Mouse (Mus musculus) layer of hippocampus, postnatal 10 days (tissue): ENCODE results near the gene Plk5. TPM values are rescaled to one million over a fixed set of nuclear protein-coding genes. Genes with fewer than 3 reads are reported as not detected.
A peak's percentile ranks its signal among the peaks of the same experiment; 100 is the strongest.

Experiments used
- DNase-seq, 2 experiments: peaks; one replicate each; pipeline ENCODE4 v3.0.0; 2021; ENCODE audit warnings: low spot score in 2 of 2
- long read RNA-seq: library from polyadenylated mRNA; stranded (forward); transcript quantifications from one replicate; pipeline ENCODE4 v2.0.0, GENCODE M21; 2023
- total RNA-seq, 2 experiments: library from RNA; stranded (reverse); gene quantifications; 2 replicates each; pipeline ENCODE4 v1.2.3; 2021

Plk5 gene
- total RNA-seq, result 1 to 10 TPM; 1.7 to 3.8 TPM
- long read RNA-seq, partial matches to known transcripts, result 2 of 7 reads
- long read RNA-seq, other reads (novel, unspliced or antisense), result 2 of 7 reads

GRCm38 (mm10) chr10:80356001-80356682 is at the start of gene Plk5:
Plk5 (plus strand) TSS chr10:80356459.
- DNase-seq, result no peak

GRCm38 (mm10) chr10:80311560-80311959 is 44.7 kb upstream of the Plk5 start:
- DNase-seq, result no peak

GRCm38 (mm10) chr10:80312586-80313504 is 43.4 kb upstream of the Plk5 start:
- DNase-seq, result peak in 1 of 2 experiments; percentile 54

- no peak for DNase-seq
Measured at GRCm38 (mm10) chr10:80313627-80314201, 42.5 kb upstream of the Plk5 start.

GRCm38 (mm10) chr10:80314494-80315001 is 41.7 kb upstream of the Plk5 start:
- no peak for DNase-seq

- no peak for DNase-seq
Measured at GRCm38 (mm10) chr10:80315315-80315714, 40.9 kb upstream of the Plk5 start.

GRCm38 (mm10) chr10:80316359-80316781 is 39.9 kb upstream of the Plk5 start:
- peak in 1 of 2 experiments; percentile 47 for DNase-seq

GRCm38 (mm10) chr10:80317011-80317410 is 39.2 kb upstream of the Plk5 start:
- DNase-seq, result no peak

- DNase-seq, result peak; percentile 88 to 89
Measured at GRCm38 (mm10) chr10:80320340-80320760, 35.9 kb upstream of the Plk5 start, which contains the start of gene 2310011J03Rik. 2310011J03Rik (minus strand) TSS chr10:80320537.

- DNase-seq, result no peak
Measured at GRCm38 (mm10) chr10:80321014-80321669, 35.1 kb upstream of the Plk5 start.

GRCm38 (mm10) chr10:80321670-80322581 is 34.3 kb upstream of the Plk5 start:
- no peak for DNase-seq

GRCm38 (mm10) chr10:80322811-80323211 is 33.4 kb upstream of the Plk5 start:
- DNase-seq, result peak in 1 of 2 experiments; percentile 46

- DNase-seq, result peak in 1 of 2 experiments; percentile 65
Measured at GRCm38 (mm10) chr10:80323261-80324119, 32.8 kb upstream of the Plk5 start.

- no peak for DNase-seq
Measured at GRCm38 (mm10) chr10:80324120-80325037, 31.9 kb upstream of the Plk5 start.

- no peak for DNase-seq
Measured at GRCm38 (mm10) chr10:80325045-80325444, 31.2 kb upstream of the Plk5 start.

GRCm38 (mm10) chr10:80329273-80330081 is 26.8 kb upstream of the Plk5 start, which contains the start of the genes Pcsk4 and Reep6:
Pcsk4 (minus strand) TSS chr10:80329498.
Reep6 (plus strand) TSS chr10:80329953.
- peak; percentile 97 to 98 for DNase-seq

GRCm38 (mm10) chr10:80330084-80330483 is 26.2 kb upstream of the Plk5 start:
- DNase-seq, result no peak
